Mouse (Mus musculus) kidney, adult 2 months (tissue): ENCODE measurements around the gene Vezt. TPM values are rescaled to one million over a fixed set of nuclear protein-coding genes. Genes with fewer than 3 reads are reported as not detected.
A peak's percentile ranks its signal among the peaks of the same experiment; 100 is the strongest.

Experiments used
- DNase-seq: peaks from one replicate; pipeline ENCODE4 v3.0.0; 2021
- H3K27ac ChIP-seq: fragments of 200-500 bp; 2 replicates; pipeline ENCODE4 v1.5.1; 2012; ENCODE audit warnings: low read depth, low read length, control low read depth, inconsistent platforms; ENCODE audit not compliant: insufficient read depth
- H3K27me3 ChIP-seq: fragments of 200-500 bp; replicated peaks from 2 replicates; pipeline ENCODE4 v1.6.1; 2012; ENCODE audit warnings: mild to moderate bottlenecking, moderate library complexity, low read length, inconsistent platforms; ENCODE audit not compliant: control insufficient read depth, insufficient read depth
- H3K36me3 ChIP-seq: fragments of 200-500 bp; 2 replicates; pipeline ENCODE4 v1.6.1; 2012; ENCODE audit warnings: mild to moderate bottlenecking, moderate library complexity, low read length, inconsistent platforms; ENCODE audit not compliant: control insufficient read depth, insufficient read depth
- H3K4me1 ChIP-seq: fragments of 200-500 bp; 2 replicates; pipeline ENCODE4 v1.6.1; 2011; ENCODE audit warnings: low read length; ENCODE audit not compliant: control insufficient read depth, insufficient read depth
- H3K4me3 ChIP-seq: fragments of 200-500 bp; 2 replicates; pipeline ENCODE4 v1.5.1; 2011; ENCODE audit warnings: mild to moderate bottlenecking, low read depth, low read length, control low read depth; ENCODE audit not compliant: insufficient read depth
- CTCF ChIP-seq: fragments of 200-500 bp; conservative IDR thresholded peaks from 2 replicates; pipeline ENCODE4 v1.5.1; 2011; ENCODE audit warnings: low read depth, mild to moderate bottlenecking, control low read depth, low read length, moderate library complexity, mixed read lengths; ENCODE audit not compliant: insufficient read depth, insufficient read length
- POLR2A ChIP-seq: fragments of 200-500 bp; IDR thresholded peaks from one replicate; pipeline ENCODE4 v1.6.1; 2011; ENCODE audit warnings: low read depth, low read length, control low read depth
- whole genome bisulfite sequencing: fragments of 180-500 bp; shearing (Covaris S2); methylation state at CpG from one replicate; pipeline ENCODE4 v1.1.7; 2018; 5-methylcytosine and 5-hydroxymethylcytosine counted together
- polyA plus RNA-seq: library from polyadenylated mRNA; depleted of rRNA; stranded (reverse); fragments of >200 nt; gene quantifications from 2 replicates; pipeline ENCODE4 v1.2.3, GENCODE M21; 2012

The Vezt gene
- polyA plus RNA-seq, 1 experiment: 12.2 TPM

GRCm38 (mm10) chr10:94037596-94037995, 2.0 kb upstream of the Vezt start:
- Histone ChIP-seq H3K27ac (no peak overlapping the region), H3K4me1 (no peaks in the 10 kb centered on the region; the same call in 1 of the 2 replicates), H3K36me3 (no peaks in the 10 kb centered on the region), H3K4me3 (no peak overlapping the region), H3K27me3 (no peaks in the 10 kb centered on the region)
- TF ChIP-seq POLR2A (no peak), CTCF (no peak)
- WGBS: 56% methylated on average over 4 of the region's 4 CpGs
- no peak for DNase-seq

GRCm38 (mm10) chr10:94037196-94037595, 1.6 kb upstream of the Vezt start:
- Histone ChIP-seq H3K27ac (no peak overlapping the region), H3K27me3 (no peaks in the 10 kb centered on the region), H3K4me3 (no peak overlapping the region), H3K4me1 (no peaks in the 10 kb centered on the region; the same call in 1 of the 2 replicates), H3K36me3 (no peaks in the 10 kb centered on the region)
- no peak for DNase-seq
- WGBS: 46% methylated on average over 9 of the region's 9 CpGs
- TF ChIP-seq POLR2A (no peak), CTCF (no peak)

GRCm38 (mm10) chr10:94036375-94036758, 750 bp upstream of the Vezt start:
- DNase-seq: no peak
- H3K4me1 ChIP-seq: no peaks in the 10 kb centered on the region; the same call in 1 of the 2 replicates
- H3K36me3 ChIP-seq: no peaks in the 10 kb centered on the region
- H3K27ac ChIP-seq: peak overlapping the region; percentile 59; the same call in 1 of the 2 replicates
- TF ChIP-seq CTCF (no peak), POLR2A (no peak)
- H3K4me3 ChIP-seq: peak overlapping the region; percentile 81
- WGBS: under 1% methylated on average over 32 of the region's 32 CpGs
- no peaks in the 10 kb centered on the region for H3K27me3 ChIP-seq

- DNase-seq: peak; percentile 76
- WGBS: 2% methylated on average over 30 of the region's 30 CpGs
- TF ChIP-seq CTCF: no peak
- TF ChIP-seq POLR2A: no peak
Observed at GRCm38 (mm10) chr10:94034876-94035657, 550 bp downstream of the Vezt start.

GRCm38 (mm10) chr10:94031164-94031563, 4.5 kb downstream of the Vezt start:
- 95% methylated on average over 6 of the region's 6 CpGs for WGBS
- Histone ChIP-seq H3K27me3 (no peaks in the 10 kb centered on the region), H3K4me1 (no peaks in the 10 kb centered on the region; the same call in 1 of the 2 replicates), H3K4me3 (no peak overlapping the region), H3K36me3 (no peaks in the 10 kb centered on the region), H3K27ac (no peak overlapping the region)
- no peak for TF ChIP-seq CTCF
- no peak for TF ChIP-seq POLR2A
- DNase-seq: no peak

More at GRCm38 (mm10) chr10:94034876-94035657, 550 bp downstream of the Vezt start:
- H3K27ac ChIP-seq: peak overlapping the region; percentile 36; the same call in 1 of the 2 replicates
- no peaks in the 10 kb centered on the region; the same call in 1 of the 2 replicates for H3K4me1 ChIP-seq
- H3K4me3 ChIP-seq: peak overlapping the region; percentile 94
- H3K27me3 ChIP-seq: no peaks in the 10 kb centered on the region
- no peaks in the 10 kb centered on the region for H3K36me3 ChIP-seq

- Histone ChIP-seq H3K4me3 (no peak overlapping the region), H3K36me3 (no peaks in the 10 kb centered on the region), H3K4me1 (no peaks in the 10 kb centered on the region), H3K27ac (no peak overlapping the region), H3K27me3 (no peaks in the 10 kb centered on the region)
- 78% methylated on average over 6 of the region's 6 CpGs for WGBS
- TF ChIP-seq CTCF: no peak
- TF ChIP-seq POLR2A: no peak
- DNase-seq: no peak
Observed at GRCm38 (mm10) chr10:94028493-94028892, 7.1 kb downstream of the Vezt start.

- no peak overlapping the region for H3K27ac ChIP-seq
- peaks cover 2% of the 10 kb centered on the region; the same call in 1 of the 2 replicates for H3K4me1 ChIP-seq
- H3K36me3 ChIP-seq: no peaks in the 10 kb centered on the region
- DNase-seq: no peak
- TF ChIP-seq POLR2A: no peak
- TF ChIP-seq CTCF: no peak
- no peak overlapping the region for H3K4me3 ChIP-seq
- H3K27me3 ChIP-seq: no peaks in the 10 kb centered on the region
- WGBS: 97% methylated on average over 8 of the region's 8 CpGs
Observed at GRCm38 (mm10) chr10:94025079-94025478, 10.5 kb downstream of the Vezt start.
